Mouse (Mus musculus) limb, embryonic 10.5 days (tissue): Measurements from ENCODE around the gene Prmt1. TPM values are rescaled to one million over a fixed set of nuclear protein-coding genes. Genes with fewer than 3 reads are reported as not detected.

Experiments used
- DNase-seq: peaks from one replicate; pipeline ENCODE4 v3.0.0-alpha.2; 2017; ENCODE audit warnings: low spot score
- H3K27ac ChIP-seq: fragments of 300-500 bp; sonication (generic); 2 replicates; pipeline ENCODE4 v1.5.1; 2016; ENCODE audit warnings: mild to moderate bottlenecking
- H3K27me3 ChIP-seq: fragments of 300-500 bp; sonication (generic); 2 replicates; pipeline ENCODE4 v1.6.1; 2016; ENCODE audit warnings: low read depth, mild to moderate bottlenecking; ENCODE audit not compliant: poor library complexity, severe bottlenecking
- H3K36me3 ChIP-seq: fragments of 300-500 bp; sonication (generic); 2 replicates; pipeline ENCODE4 v1.6.1; 2016; ENCODE audit warnings: mild to moderate bottlenecking, moderate library complexity
- H3K4me1 ChIP-seq: fragments of 300-500 bp; sonication (generic); 2 replicates; pipeline ENCODE4 v1.6.1; 2016
- H3K4me3 ChIP-seq: fragments of 300-500 bp; sonication (generic); 2 replicates; pipeline ENCODE4 v1.5.1; 2016; ENCODE audit warnings: mild to moderate bottlenecking, moderate library complexity
- H3K9me3 ChIP-seq: fragments of 300-500 bp; sonication (generic); replicated peaks from 2 replicates; pipeline ENCODE4 v1.6.1; 2016; ENCODE audit warnings: mild to moderate bottlenecking
- WGBS: fragments of 180-500 bp; shearing (Covaris S2); methylation state at CpG from one replicate; pipeline ENCODE4 v1.1.7; 2016; 5-methylcytosine and 5-hydroxymethylcytosine counted together
- polyA plus RNA-seq: library from polyadenylated mRNA; unstranded; fragments of >200 nt; fragmentation: Nextera tagmentation; extraction: Ambion mirVana; gene quantifications from 2 replicates; pipeline ENCODE4 v1.2.1, GENCODE M21; 2016

Gene Prmt1
- polyA plus RNA-seq, 1 experiment from 2014 or later = 979 TPM

DNA sequence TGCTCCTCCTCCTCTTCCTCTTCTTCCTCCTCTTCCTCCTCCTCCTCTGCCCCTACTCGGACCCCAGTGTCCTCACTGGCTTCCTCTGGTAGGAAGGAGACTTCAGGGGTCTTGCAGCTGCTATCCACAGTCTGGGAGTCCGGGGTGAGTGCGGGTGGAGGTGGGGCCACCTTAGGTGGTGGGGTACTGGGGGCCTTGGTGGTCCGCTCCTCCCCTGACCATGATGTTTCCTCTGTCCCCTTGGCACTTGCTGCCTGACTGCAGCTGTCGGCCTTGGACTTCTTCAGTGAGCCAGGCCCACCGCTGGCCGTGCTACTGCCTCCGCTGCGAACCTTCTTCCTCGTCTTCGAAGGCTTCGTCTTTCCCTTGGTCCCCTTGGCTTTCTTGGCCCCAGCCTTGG is 20.1 kb upstream of the Prmt1 start:
- no peak overlapping the region for H3K27ac ChIP-seq
- WGBS = 92% methylated on average over 12 of the region's 12 CpGs
- DNase-seq = no peak
- no peaks in the 10 kb centered on the region for H3K9me3 ChIP-seq
- H3K4me3 ChIP-seq = no peak overlapping the region
- H3K4me1 ChIP-seq = peaks cover 10% of the 10 kb centered on the region
- no peaks in the 10 kb centered on the region for H3K27me3 ChIP-seq
- peaks cover 100% of the 10 kb centered on the region for H3K36me3 ChIP-seq

DNA sequence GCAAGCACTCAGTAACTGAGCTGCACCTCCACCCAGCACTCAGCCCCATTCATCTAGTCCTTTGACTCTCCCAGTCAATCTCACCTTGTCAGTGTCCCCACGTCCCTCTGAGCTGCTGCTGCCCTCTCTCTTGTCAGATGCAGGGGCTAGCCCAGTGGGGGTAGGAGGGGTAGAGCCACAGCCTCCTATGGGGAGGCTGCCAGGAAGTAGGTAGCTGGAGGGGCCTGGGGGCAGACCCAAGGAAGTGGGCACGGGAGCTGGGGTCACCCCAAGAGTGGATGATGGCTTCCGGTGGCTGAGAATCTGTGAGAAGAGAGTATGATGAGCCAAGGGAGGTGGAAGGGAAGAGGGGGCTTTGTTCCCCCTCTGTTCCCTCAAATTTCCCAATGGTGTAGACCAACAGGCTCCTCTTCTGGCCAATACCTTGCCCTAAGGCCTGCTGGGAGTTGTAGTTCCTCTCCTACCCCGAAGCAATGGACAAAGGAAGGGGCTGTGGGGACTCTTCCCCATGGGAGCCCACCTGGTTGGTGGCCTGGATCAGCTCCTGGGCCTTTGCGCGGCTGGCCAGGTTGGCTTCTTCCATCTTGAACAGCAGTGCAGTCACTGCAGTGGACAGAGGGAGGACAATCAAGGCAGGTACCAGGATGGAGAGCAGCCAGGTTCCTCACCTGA is 19.1 kb upstream of the Prmt1 start:
- DNase-seq = no peak
- H3K4me1 ChIP-seq = peaks cover 13% of the 10 kb centered on the region
- H3K27ac ChIP-seq = peak overlapping the region; percentile 46; the same call in 1 of the 2 replicates
- H3K27me3 ChIP-seq = no peaks in the 10 kb centered on the region
- H3K4me3 ChIP-seq = no peak overlapping the region
- H3K36me3 ChIP-seq = peaks cover 100% of the 10 kb centered on the region
- WGBS = 88% methylated on average over 6 of the region's 6 CpGs
- H3K9me3 ChIP-seq = no peaks in the 10 kb centered on the region

DNA sequence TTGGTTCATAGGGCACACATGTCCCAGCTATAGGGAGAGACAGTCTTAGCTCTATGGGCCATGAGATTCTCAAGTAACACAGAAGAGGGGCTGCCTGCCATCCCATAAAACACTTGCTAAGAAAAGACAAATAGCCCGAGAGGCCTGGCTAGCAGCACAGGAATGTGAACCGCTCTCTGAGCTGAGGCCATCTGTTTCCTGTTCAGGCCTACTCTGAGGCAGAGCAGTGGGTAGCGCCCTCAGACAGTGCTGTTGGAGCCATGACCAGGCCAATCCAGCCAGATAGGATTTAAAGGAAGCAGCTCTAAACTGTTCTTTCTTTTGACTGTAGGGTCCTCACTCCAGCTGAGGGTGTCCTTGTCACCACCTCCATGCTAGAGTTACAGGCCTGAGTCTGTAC is 18.2 kb upstream of the Prmt1 start:
- H3K27ac ChIP-seq = peak overlapping the region; percentile 32; the same call in 1 of the 2 replicates
- 0 out of 2 replicates have a peak overlapping the region, but pooled peaks have one; percentile 15 for H3K4me3 ChIP-seq
- H3K27me3 ChIP-seq = no peaks in the 10 kb centered on the region
- peaks cover 100% of the 10 kb centered on the region for H3K36me3 ChIP-seq
- H3K9me3 ChIP-seq = no peaks in the 10 kb centered on the region
- H3K4me1 ChIP-seq = peaks cover 22% of the 10 kb centered on the region
- DNase-seq = no peak
- 55% methylated on average over 3 of the region's 3 CpGs for WGBS

DNA sequence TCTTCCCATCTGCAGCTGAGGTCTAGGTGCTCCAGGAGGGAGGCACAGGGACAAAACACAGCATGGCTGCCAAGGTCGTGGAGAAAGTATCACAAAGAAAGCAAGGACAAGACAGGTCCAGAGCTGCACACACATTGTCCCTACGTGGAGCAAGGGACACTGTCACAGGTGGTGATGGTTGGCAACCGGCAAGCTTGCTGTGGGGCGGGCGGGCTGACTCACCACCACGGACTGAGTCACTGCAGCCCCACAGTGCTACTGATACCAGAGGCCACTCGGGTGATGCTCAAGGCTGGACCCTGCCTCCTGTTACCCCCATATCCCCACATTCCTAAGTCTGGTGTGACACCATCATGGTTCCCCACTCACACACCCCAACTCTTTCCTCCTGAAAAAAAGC is 16.1 kb upstream of the Prmt1 start:
- Histone ChIP-seq H3K4me1 (peaks cover 35% of the 10 kb centered on the region), H3K36me3 (peaks cover 80% of the 10 kb centered on the region), H3K27ac (no peak overlapping the region), H3K9me3 (no peaks in the 10 kb centered on the region), H3K27me3 (no peaks in the 10 kb centered on the region), H3K4me3 (no peak overlapping the region)
- WGBS = 94% methylated on average over 7 of the region's 7 CpGs
- no peak for DNase-seq

DNA sequence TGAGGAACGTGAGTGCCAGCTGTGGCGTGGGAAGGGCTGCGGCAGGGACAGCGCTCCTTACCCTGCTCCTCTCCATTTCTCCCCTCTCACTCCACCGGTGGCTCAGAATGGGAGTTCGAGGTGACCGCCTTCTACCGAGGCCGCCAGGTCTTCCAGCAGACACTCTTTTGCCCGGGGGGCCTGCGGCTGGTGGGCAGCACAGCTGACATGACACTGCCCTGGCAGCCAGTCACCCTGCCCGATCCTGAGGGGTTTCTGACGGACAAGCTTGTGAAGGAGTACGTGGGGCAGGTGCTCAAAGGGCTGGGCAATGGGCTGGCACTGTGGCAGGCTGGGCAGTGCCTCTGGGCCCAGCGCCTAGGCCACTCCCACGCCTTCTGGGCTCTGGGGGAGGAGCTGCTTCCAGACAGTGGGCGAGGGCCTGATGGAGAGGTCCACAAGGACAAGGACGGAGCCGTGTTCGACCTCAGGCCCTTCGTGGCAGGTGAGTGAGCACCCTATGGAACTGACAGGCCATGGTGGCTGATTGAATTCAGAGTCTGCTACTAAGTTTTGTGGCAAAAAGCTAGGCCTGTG is 14.3 kb upstream of the Prmt1 start:
- H3K36me3 ChIP-seq = peaks cover 69% of the 10 kb centered on the region
- H3K4me3 ChIP-seq = peak overlapping the region; percentile 11
- 87% methylated on average over 21 of the region's 21 CpGs for WGBS
- H3K27me3 ChIP-seq = no peaks in the 10 kb centered on the region
- no peaks in the 10 kb centered on the region for H3K9me3 ChIP-seq
- DNase-seq = no peak
- no peak overlapping the region for H3K27ac ChIP-seq
- peaks cover 46% of the 10 kb centered on the region for H3K4me1 ChIP-seq

DNA sequence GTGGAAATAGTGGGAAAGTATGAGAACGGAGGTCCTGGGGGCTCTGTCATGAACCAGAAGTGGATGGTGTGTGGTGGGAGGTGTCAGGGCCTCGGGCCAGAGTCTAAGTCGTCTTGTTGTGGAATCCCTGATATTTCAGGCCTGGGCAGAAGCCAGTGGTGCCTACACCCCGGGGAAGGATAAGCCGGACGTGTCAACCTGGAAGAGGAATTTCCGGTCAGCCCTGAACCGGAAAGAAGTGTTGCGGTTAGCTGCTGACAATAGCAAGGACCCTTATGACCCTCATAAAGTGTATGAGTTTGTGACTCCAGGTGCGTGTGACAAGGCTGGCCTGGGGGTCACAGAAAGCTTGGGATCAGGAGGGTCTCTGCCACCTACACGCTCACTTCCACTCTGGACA is 13.4 kb upstream of the Prmt1 start:
- Histone ChIP-seq H3K9me3 (no peaks in the 10 kb centered on the region), H3K4me1 (peaks cover 44% of the 10 kb centered on the region), H3K4me3 (no peak overlapping the region), H3K27me3 (no peaks in the 10 kb centered on the region), H3K36me3 (peaks cover 69% of the 10 kb centered on the region), H3K27ac (no peak overlapping the region)
- WGBS = 83% methylated on average over 11 of the region's 11 CpGs
- DNase-seq = no peak

DNA sequence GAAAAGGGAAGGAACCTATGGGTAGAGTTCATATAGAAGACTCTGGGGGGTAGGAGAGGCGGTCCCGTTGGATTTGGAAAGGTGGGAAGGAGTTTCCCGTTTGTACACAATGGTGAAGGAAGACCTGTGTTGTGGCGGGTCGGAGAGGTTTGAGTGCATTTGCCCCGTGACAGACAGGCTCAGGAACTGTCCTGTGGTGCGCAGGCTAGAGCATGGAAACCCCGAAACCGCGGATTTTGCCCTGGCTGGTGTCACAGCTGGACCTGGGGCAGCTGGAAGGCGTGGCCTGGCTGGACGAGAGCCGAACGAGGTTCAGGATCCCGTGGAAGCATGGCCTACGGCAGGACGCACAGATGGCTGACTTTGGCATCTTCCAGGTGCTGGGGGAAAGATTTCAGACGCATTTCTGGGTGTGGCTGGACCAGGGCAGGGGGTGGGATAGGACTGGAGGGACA is 12.2 kb upstream of the Prmt1 start, which contains the start of gene Bcl2l12:
Gene Bcl2l12 (minus strand): TSS at position 212 of the 455 bp plus-strand sequence.
- Histone ChIP-seq H3K4me1 (peaks cover 38% of the 10 kb centered on the region), H3K27ac (peak within 1 kb of the TSS; percentile 91), H3K4me3 (peak within 1 kb of the TSS; percentile 75), H3K36me3 (peaks cover 69% of the 10 kb centered on the region), H3K9me3 (no peaks in the 10 kb centered on the region), H3K27me3 (no peaks in the 10 kb centered on the region)
- WGBS = 4% methylated on average over 18 of the region's 18 CpGs
- peak; percentile 69 for DNase-seq

DNA sequence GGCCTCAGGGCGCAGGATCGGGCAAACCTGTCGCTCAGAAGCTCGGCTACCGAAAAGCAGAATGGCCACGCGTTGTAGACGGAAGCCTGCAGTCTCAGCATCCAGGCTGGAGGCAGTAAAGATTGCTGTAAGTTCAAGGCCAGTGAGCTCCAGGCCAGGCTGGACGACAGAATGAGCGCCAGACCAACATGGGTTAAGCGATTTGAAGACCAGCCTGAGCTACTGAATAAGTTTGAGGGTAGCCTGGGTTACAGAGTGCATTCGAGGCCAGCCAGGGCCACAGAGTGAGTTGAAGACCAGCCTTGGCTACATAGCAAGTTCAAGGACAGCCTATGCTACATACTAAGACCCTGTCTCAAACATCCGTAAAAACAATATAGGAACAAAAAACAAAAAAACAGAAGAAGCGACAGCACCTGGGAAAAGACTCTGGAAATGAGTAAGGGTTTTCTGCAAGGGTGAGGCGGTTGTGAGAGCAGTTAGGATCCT is 11.6 kb upstream of the Prmt1 start:
- Histone ChIP-seq H3K9me3 (no peaks in the 10 kb centered on the region), H3K27ac (peak overlapping the region; percentile 91), H3K4me1 (peaks cover 38% of the 10 kb centered on the region), H3K27me3 (no peaks in the 10 kb centered on the region), H3K4me3 (peak overlapping the region; percentile 75), H3K36me3 (peaks cover 69% of the 10 kb centered on the region)
- 5% methylated on average over 15 of the region's 15 CpGs for WGBS
- no peak for DNase-seq

DNA sequence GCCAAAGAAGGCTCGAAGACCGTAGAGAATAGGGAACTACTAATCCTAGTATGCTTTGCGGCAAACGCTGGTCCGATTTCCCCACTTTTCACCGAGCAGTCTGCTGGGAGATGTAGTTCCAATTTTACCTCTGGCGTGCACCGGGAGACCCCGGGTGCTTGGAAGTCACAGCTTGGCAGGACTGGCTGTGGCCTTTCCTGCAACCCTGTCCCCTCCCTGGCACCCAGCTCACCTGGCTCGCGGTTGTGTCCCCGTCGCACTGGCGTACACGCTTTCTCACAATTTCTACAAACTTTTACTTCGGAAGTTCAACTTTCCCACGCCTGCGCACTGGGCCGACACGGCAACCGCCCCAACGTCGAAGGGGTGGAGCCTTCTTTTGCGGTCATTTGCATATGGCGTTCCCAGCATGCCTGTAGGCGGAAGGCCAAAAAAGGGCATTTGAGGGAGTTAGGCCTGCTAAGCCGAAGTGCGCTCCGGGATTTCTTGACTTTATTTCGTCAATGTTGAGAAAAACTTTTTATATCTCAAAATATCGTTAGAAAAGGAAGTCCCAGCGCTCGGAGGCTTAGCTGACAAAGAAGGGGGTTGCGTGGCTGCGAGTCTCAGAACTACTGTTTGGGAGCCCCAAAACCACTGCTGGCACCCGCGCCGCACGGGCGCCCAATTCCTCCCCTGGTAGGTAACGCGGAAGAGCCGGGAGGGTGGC is 11.0 kb upstream of the Prmt1 start, which contains the start of gene Irf3:
Gene Irf3 (plus strand): TSS at position 418 of the 709 bp plus-strand sequence.
- peaks cover 38% of the 10 kb centered on the region for H3K4me1 ChIP-seq

DNA sequence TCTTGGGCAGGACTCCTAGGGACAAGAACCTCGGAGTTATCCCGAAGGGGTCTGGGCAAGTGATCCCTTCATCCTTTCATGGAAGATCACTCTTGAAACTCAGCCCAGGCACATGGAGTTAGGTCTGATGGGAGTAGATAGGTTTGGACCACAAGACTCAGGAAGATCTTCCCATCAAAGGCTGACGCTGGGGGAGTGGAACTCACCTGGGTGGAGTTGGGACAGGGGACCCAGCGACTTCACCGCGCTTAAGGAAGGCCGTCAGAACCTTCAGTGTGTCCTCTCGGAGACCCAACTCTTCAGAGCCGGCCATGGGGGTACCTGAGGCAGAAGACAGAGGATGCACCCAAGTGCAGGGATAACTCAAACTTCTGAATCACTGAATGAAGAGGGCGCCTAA is 10.3 kb upstream of the Prmt1 start:
- H3K36me3 ChIP-seq = peaks cover 69% of the 10 kb centered on the region
- H3K4me3 ChIP-seq = peak overlapping the region; percentile 75
- H3K4me1 ChIP-seq = peaks cover 38% of the 10 kb centered on the region
- WGBS = 15% methylated on average over 10 of the region's 10 CpGs
- DNase-seq = no peak
- peak overlapping the region; percentile 91 for H3K27ac ChIP-seq
- no peaks in the 10 kb centered on the region for H3K27me3 ChIP-seq
- no peaks in the 10 kb centered on the region for H3K9me3 ChIP-seq

More for the DNA sequence above, 11.0 kb upstream of the Prmt1 start, which contains the start of gene Irf3:
- Histone ChIP-seq H3K36me3 (peaks cover 69% of the 10 kb centered on the region), H3K27me3 (no peaks in the 10 kb centered on the region), H3K9me3 (no peaks in the 10 kb centered on the region), H3K27ac (peak within 1 kb of the TSS; percentile 91), H3K4me3 (peak within 1 kb of the TSS; percentile 75)
- under 1% methylated on average over 43 of the region's 43 CpGs for WGBS
- peak; percentile 95 for DNase-seq

DNA sequence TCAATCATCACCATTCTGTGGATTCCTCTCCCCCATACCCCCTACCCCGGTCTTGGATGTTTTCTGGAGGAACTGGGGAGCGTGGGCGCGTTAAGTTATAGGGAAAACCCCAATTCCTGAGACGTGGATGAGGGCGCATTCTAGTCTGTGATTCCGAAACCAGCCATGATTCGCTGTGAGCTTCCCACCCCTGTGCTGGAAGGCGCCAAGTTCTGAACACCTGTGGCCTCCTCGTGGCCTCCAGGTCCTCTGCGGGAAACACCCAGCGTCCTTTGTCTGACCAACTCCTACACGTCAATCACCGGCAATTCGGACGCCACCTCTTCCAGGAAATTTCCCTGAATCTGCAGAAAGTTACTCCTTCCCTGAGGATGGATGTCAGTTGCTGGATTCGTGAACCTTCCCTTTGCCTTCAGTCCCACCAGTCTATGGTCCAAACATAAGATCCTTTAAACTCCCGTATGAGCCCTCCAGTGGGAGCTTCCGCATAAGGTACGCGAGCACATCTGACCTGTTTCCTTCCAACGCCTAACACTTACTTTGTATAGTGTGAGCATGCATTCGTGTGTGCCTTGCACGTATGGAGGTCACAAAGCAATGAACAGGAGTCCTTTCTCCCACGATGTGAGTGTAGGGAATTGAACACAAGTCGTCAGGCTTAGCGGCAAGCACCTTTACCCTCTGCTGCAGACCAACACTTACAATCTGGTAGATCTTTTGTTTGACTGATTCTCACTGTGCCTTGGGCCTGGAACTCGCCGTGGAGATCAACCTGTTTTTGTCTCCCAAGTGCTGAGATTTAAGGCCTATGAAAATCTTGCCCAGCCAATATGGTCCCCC is 731 bp upstream of the Prmt1 start:
- Histone ChIP-seq H3K27me3 (no peaks in the 10 kb centered on the region), H3K4me1 (peaks cover 37% of the 10 kb centered on the region), H3K27ac (peak overlapping the region; percentile 99), H3K9me3 (no peaks in the 10 kb centered on the region), H3K36me3 (peaks cover 66% of the 10 kb centered on the region), H3K4me3 (peak overlapping the region; percentile 80)
- WGBS = under 1% methylated on average over 29 of the region's 29 CpGs
- peak; percentile 85 for DNase-seq

DNA sequence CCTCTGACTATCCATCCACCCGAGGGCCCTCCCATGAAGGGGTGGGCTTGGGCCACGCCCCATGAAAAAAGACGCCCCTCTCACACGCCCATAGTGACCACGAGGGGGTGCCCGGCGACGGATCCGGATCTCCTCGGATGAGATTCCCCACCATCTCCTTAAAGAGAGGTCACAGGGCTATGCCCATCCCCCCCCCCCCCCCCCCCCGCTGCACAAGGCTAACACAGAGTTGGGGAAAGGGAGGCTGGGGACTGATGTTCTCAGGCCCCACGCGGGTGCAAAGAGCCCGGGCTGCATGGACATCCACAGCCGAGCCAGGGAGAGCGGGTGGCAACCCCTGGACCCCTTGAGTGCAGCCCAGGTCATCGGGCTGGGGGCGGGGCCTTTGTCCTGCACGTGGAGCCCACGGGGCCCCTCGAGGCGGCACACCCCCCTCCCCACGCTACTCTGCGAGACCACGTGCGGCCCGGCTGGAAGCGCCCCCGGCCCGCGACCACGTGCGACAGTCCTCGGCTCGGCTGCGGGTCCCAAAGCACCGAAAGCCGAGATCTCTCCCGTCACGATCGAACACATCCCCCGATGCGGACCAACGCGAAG is 675 bp downstream of the Prmt1 start:
- peak overlapping the region; percentile 99 for H3K27ac ChIP-seq
- no peaks in the 10 kb centered on the region for H3K9me3 ChIP-seq
- DNase-seq = peak; percentile 87
- peak overlapping the region; percentile 80 for H3K4me3 ChIP-seq
- peaks cover 37% of the 10 kb centered on the region for H3K4me1 ChIP-seq
- peaks cover 66% of the 10 kb centered on the region for H3K36me3 ChIP-seq
- no peaks in the 10 kb centered on the region for H3K27me3 ChIP-seq
- WGBS = under 1% methylated on average over 44 of the region's 45 CpGs
